8 mouse cellular contexts compared by ENCODE assay signal in genomic region chr11:115513271-115514237, GRCm38 (mm10). TPM values are rescaled to one million over a fixed set of nuclear protein-coding genes. Genes with fewer than 3 reads are reported as not detected.
DNase-seq lines count a peak whose midpoint lies in the region; ATAC-seq and TF ChIP-seq lines count a peak whose summit lies in the region.

No protein-coding gene starts in this region.

- TF ChIP-seq CTCF in testis, adult 2 months (IDR thresholded peaks at IDR 0.05; ENCODE audit: control insufficient read depth, insufficient read depth, insufficient replicate concordance, low read depth, low read length) = no peak

- peaks cover 5% of the 10 kb centered on the region; the same call in 1 of the 2 replicates for H3K36me3 ChIP-seq in liver, embryonic 11.5 days (ENCODE audit: control insufficient read depth, insufficient read depth, low read length)
- no peaks in the 10 kb centered on the region for H3K36me3 ChIP-seq in midbrain, embryonic 16.5 days (ENCODE audit: control insufficient read depth, insufficient read depth, low read length)
- H3K36me3 ChIP-seq in testis, adult 2 months (ENCODE audit: control insufficient read depth, insufficient read depth, low read length) = no peaks in the 10 kb centered on the region

- H3K9ac ChIP-seq in liver, embryonic 11.5 days (ENCODE audit: low read depth, low read length) = peak overlapping the region; percentile 99
- H3K9ac ChIP-seq in midbrain, embryonic 16.5 days (ENCODE audit: low read depth, low read length) = peak overlapping the region; percentile 99

- peak overlapping the region; percentile 91 for H3K27ac ChIP-seq in liver, embryonic 11.5 days (ENCODE audit: low read depth, low read length)
- H3K27ac ChIP-seq in midbrain, embryonic 16.5 days (ENCODE audit: low read length) = peak overlapping the region; percentile 94
- peak overlapping the region; percentile 99 for H3K27ac ChIP-seq in testis, adult 2 months (ENCODE audit: control insufficient read depth, insufficient read depth, low read depth, low read length)

- ATAC-seq in liver, embryonic 11.5 days (replicated peaks; ENCODE audit: low FRiP score) = peak; percentile 67
- peak; percentile 62 for ATAC-seq in midbrain, embryonic 16.5 days

- peak overlapping the region; percentile 99 for H3K4me3 ChIP-seq in liver, embryonic 11.5 days (ENCODE audit: low read depth, low read length)
- peak overlapping the region; percentile 97 for H3K4me3 ChIP-seq in midbrain, embryonic 16.5 days (ENCODE audit: low read depth, low read length)
- peak overlapping the region; percentile 100 for H3K4me3 ChIP-seq in testis, adult 2 months (ENCODE audit: control insufficient read depth, low read depth, low read length)

- no peaks in the 10 kb centered on the region for H3K27me3 ChIP-seq in liver, embryonic 11.5 days (replicated peaks; ENCODE audit: control insufficient read depth, insufficient read depth, low read length)
- no peaks in the 10 kb centered on the region for H3K27me3 ChIP-seq in midbrain, embryonic 16.5 days (ENCODE audit: control insufficient read depth, insufficient read depth, low read depth, low read length)
- H3K27me3 ChIP-seq in testis, adult 2 months (ENCODE audit: control insufficient read depth, insufficient read depth, low read length) = no peaks in the 10 kb centered on the region

- no peak for TF ChIP-seq POLR2A in testis, adult 2 months (IDR thresholded peaks at IDR 0.05; ENCODE audit: control insufficient read depth, low read depth, low read length)

- DNase-seq in ovary, adult 18-20 months (ENCODE audit: low spot score) = peak; percentile 14
- DNase-seq in ovary, postnatal 14 days (ENCODE audit: low spot score) = no peak
- peak; percentile 40 to 49 for DNase-seq in cerebellum, postnatal 4 days (ENCODE audit: low spot score in 2 of 2)
- peak; percentile 55 for DNase-seq in gastrocnemius, postnatal 10 days
- peak; percentile 67 for DNase-seq in induced T-regulatory cell, adult 2 months (ENCODE audit: low read depth)
- peak; percentile 76 for DNase-seq in liver, embryonic 11.5 days (ENCODE audit: low spot score)

- under 1% methylated on average over 57 of the region's 57 CpGs for WGBS in liver, embryonic 11.5 days
- under 1% methylated on average over 57 of the region's 57 CpGs for WGBS in midbrain, embryonic 16.5 days

- peak overlapping the region; percentile 87 for H3K4me2 ChIP-seq in liver, embryonic 11.5 days
- H3K4me2 ChIP-seq in midbrain, embryonic 16.5 days (ENCODE audit: low read length) = peak overlapping the region; percentile 89

- H3K9me3 ChIP-seq in liver, embryonic 11.5 days (ENCODE audit: control insufficient read depth, low read length) = no peaks in the 10 kb centered on the region
- no peaks in the 10 kb centered on the region for H3K9me3 ChIP-seq in midbrain, embryonic 16.5 days (replicated peaks; ENCODE audit: control insufficient read depth, low read length, poor library complexity, severe bottlenecking)

- peaks cover 45% of the 10 kb centered on the region for H3K4me1 ChIP-seq in liver, embryonic 11.5 days (replicated peaks; ENCODE audit: control insufficient read depth, insufficient read depth, low read length)
- H3K4me1 ChIP-seq in midbrain, embryonic 16.5 days (ENCODE audit: control insufficient read depth, insufficient read depth, low read length) = peaks cover 23% of the 10 kb centered on the region
- H3K4me1 ChIP-seq in testis, adult 2 months (ENCODE audit: control insufficient read depth, insufficient read depth, low read length) = peaks cover 21% of the 10 kb centered on the region

RNA-seq across cellular contexts. Expression of gene Jpt1, which starts 0.6 kb away (rescaled TPM):
- total RNA-seq in gastrocnemius, postnatal 10 days (2021) = 100 to 1,000 TPM; 132 to 134 TPM
- 435 and 437 TPM in 2 replicates for polyA plus RNA-seq in liver, embryonic 11.5 days (2014; fragmentation: Nextera tagmentation; extraction: Ambion mirVana)
- polyA plus RNA-seq in midbrain, embryonic 16.5 days (2015; fragmentation: Nextera tagmentation; extraction: Ambion mirVana) = 1,597 and 1,674 TPM in 2 replicates
- 548 and 576 TPM in 2 replicates for polyA plus RNA-seq in testis, adult 2 months (2012; rRNA removed)

RNA-seq across cellular contexts. Expression of gene Nt5c, which starts 21.9 kb away (rescaled TPM):
- 10 to 100 TPM; 17.3 to 19.0 TPM for total RNA-seq in gastrocnemius, postnatal 10 days (2021)
- 96.8 and 105 TPM in 2 replicates for polyA plus RNA-seq in liver, embryonic 11.5 days (2014; fragmentation: Nextera tagmentation; extraction: Ambion mirVana)
- 100 and 104 TPM in 2 replicates for polyA plus RNA-seq in midbrain, embryonic 16.5 days (2015; fragmentation: Nextera tagmentation; extraction: Ambion mirVana)
- 32.4 and 34.0 TPM in 2 replicates for polyA plus RNA-seq in testis, adult 2 months (2012; rRNA removed)

RNA-seq across cellular contexts. Expression of gene Sumo2, which starts 22.5 kb away (rescaled TPM):
- 100 to 1,000 TPM; 182 to 195 TPM for total RNA-seq in gastrocnemius, postnatal 10 days (2021)
- polyA plus RNA-seq in liver, embryonic 11.5 days (2014; fragmentation: Nextera tagmentation; extraction: Ambion mirVana) = 874 and 889 TPM in 2 replicates
- polyA plus RNA-seq in midbrain, embryonic 16.5 days (2015; fragmentation: Nextera tagmentation; extraction: Ambion mirVana) = 1,000 and 1,072 TPM in 2 replicates
- 50.6 and 72.2 TPM in 2 replicates for polyA plus RNA-seq in testis, adult 2 months (2012; rRNA removed)

RNA-seq across cellular contexts. Expression of gene Armc7, which starts 38.1 kb away (rescaled TPM):
- 1 to 10 TPM; 1.2 to 2.4 TPM for total RNA-seq in gastrocnemius, postnatal 10 days (2021)
- polyA plus RNA-seq in liver, embryonic 11.5 days (2014; fragmentation: Nextera tagmentation; extraction: Ambion mirVana) = 5.7 and 6.0 TPM in 2 replicates
- polyA plus RNA-seq in midbrain, embryonic 16.5 days (2015; fragmentation: Nextera tagmentation; extraction: Ambion mirVana) = 19.6 and 23.1 TPM in 2 replicates
- 3.3 and 3.8 TPM in 2 replicates for polyA plus RNA-seq in testis, adult 2 months (2012; rRNA removed)

RNA-seq across cellular contexts. Expression of gene Nup85, which starts 50.7 kb away (rescaled TPM):
- 10 to 100 TPM; 23.5 to 33.2 TPM for total RNA-seq in gastrocnemius, postnatal 10 days (2021)
- polyA plus RNA-seq in liver, embryonic 11.5 days (2014; fragmentation: Nextera tagmentation; extraction: Ambion mirVana) = 277 and 296 TPM in 2 replicates
- polyA plus RNA-seq in midbrain, embryonic 16.5 days (2015; fragmentation: Nextera tagmentation; extraction: Ambion mirVana) = 103 and 106 TPM in 2 replicates
- polyA plus RNA-seq in testis, adult 2 months (2012; rRNA removed) = 36.3 and 42.6 TPM in 2 replicates

Comparison
In these comparisons a context has a peak if more than half of its experiments do, and no peak if none do; other contexts are left out.
1. RNA of gene Sumo2, which starts 22.5 kb away (polyA plus RNA-seq): 1,000 to 1,072 TPM in midbrain, embryonic 16.5 days and 874 to 889 TPM in liver, embryonic 11.5 days; 50.6 to 72.2 TPM in testis, adult 2 months; every median in the first group is over 10 times any median in the second.
2. Peak in every context shown above with its lines, with median percentiles within 50 percentile points of each other: H3K27ac ChIP-seq and H3K4me3 ChIP-seq.